Mouse (Mus musculus) liver, embryonic 11.5 days (tissue): ENCODE results near the gene Rin2. TPM values are rescaled to one million over a fixed set of nuclear protein-coding genes. Genes with fewer than 3 reads are reported as not detected.
"Not testable (repeated sequence)": the region's sequence is repeated elsewhere in the genome, so short reads cannot be mapped to it uniquely, and the experiment has no call there.

Experiments
- ATAC-seq: fragments of 200-750 bp; cut with Nextera tagmentation; replicated peaks from 2 replicates; pipeline ENCODE4 v1.8.0; 2017; ENCODE audit warnings: moderate number of reproducible peaks, mild to moderate bottlenecking, moderate TSS enrichment, moderate library complexity; ENCODE audit not compliant: low FRiP score
- DNase-seq: peaks from one replicate; pipeline ENCODE4 v3.0.0-alpha.2; 2017; ENCODE audit warnings: low spot score
- H3K27ac ChIP-seq: fragments of 300-500 bp; sonication (generic); 2 replicates; pipeline ENCODE4 v1.5.1; 2014; ENCODE audit warnings: mild to moderate bottlenecking, low read depth, low read length, control low read depth
- H3K27me3 ChIP-seq: fragments of 300-500 bp; sonication (generic); replicated peaks from 2 replicates; pipeline ENCODE4 v1.6.1; 2014; ENCODE audit warnings: low read length, mixed read lengths; ENCODE audit not compliant: control insufficient read depth, insufficient read depth
- H3K36me3 ChIP-seq: fragments of 300-500 bp; sonication (generic); 2 replicates; pipeline ENCODE4 v1.6.1; 2014; ENCODE audit warnings: mild to moderate bottlenecking, low read length, moderate library complexity, mixed read lengths; ENCODE audit not compliant: control insufficient read depth, insufficient read depth
- H3K4me1 ChIP-seq: fragments of 300-500 bp; sonication (generic); replicated peaks from 2 replicates; pipeline ENCODE4 v1.6.1; 2014; ENCODE audit warnings: low read length, mixed read lengths; ENCODE audit not compliant: control insufficient read depth, insufficient read depth
- H3K4me2 ChIP-seq: fragments of 300-500 bp; sonication (generic); 2 replicates; pipeline ENCODE4 v1.6.1; 2014; ENCODE audit warnings: mild to moderate bottlenecking, control low read depth, moderate library complexity
- H3K4me3 ChIP-seq: fragments of 300-500 bp; sonication (generic); 2 replicates; pipeline ENCODE4 v1.5.1; 2014; ENCODE audit warnings: low read depth, low read length, control low read depth
- H3K9ac ChIP-seq: fragments of 300-500 bp; sonication (generic); 2 replicates; pipeline ENCODE4 v1.6.1; 2014; ENCODE audit warnings: low read depth, low read length, control low read depth
- H3K9me3 ChIP-seq: fragments of 300-500 bp; sonication (generic); 2 replicates; pipeline ENCODE4 v1.6.1; 2016; ENCODE audit warnings: low read length, inconsistent platforms, mixed read lengths; ENCODE audit not compliant: control insufficient read depth
- whole genome bisulfite sequencing: fragments of 180-500 bp; shearing (Covaris S2); extraction: QIAGEN DNeasy Blood & Tissue Kit; methylation state at CpG from one replicate; pipeline ENCODE4 v1.1.7; 2014; 5-methylcytosine and 5-hydroxymethylcytosine counted together
- polyA plus RNA-seq: library from polyadenylated mRNA; unstranded; fragments of >200 nt; fragmentation: Nextera tagmentation; extraction: Ambion mirVana; gene quantifications from 2 replicates; pipeline ENCODE4 v1.2.1, GENCODE M21; 2014

Rin2 gene
- polyA plus RNA-seq, 1 experiment from 2014 or later, result 7.6 TPM

GRCm38 (mm10) chr2:145884913-145885785, 210.1 kb downstream of the Rin2 start:
- H3K4me3 ChIP-seq, result no peak overlapping the region
- no peaks in the 10 kb centered on the region for H3K36me3 ChIP-seq
- DNase-seq, result no peak
- ATAC-seq, result no peak
- H3K4me1 ChIP-seq, result peaks cover 3% of the 10 kb centered on the region; the same call in 1 of the 2 replicates
- no peak overlapping the region for H3K4me2 ChIP-seq
- H3K27ac ChIP-seq, result peak overlapping the region; percentile 23; the same call in 1 of the 2 replicates
- H3K27me3 ChIP-seq, result no peaks in the 10 kb centered on the region
- 63% methylated on average over 14 of the region's 14 CpGs for WGBS
- no peaks in the 10 kb centered on the region for H3K9me3 ChIP-seq
- H3K9ac ChIP-seq, result no peak overlapping the region

GRCm38 (mm10) chr2:145887937-145888765, 213.1 kb downstream of the Rin2 start:
- Histone ChIP-seq H3K36me3 (no peaks in the 10 kb centered on the region), H3K9ac (no peak overlapping the region), H3K4me1 (peaks cover 3% of the 10 kb centered on the region; the same call in 1 of the 2 replicates), H3K27me3 (no peaks in the 10 kb centered on the region), H3K4me3 (no peak overlapping the region), H3K4me2 (no peak overlapping the region), H3K27ac (peak overlapping the region; percentile 22; the same call in 1 of the 2 replicates), H3K9me3 (no peaks in the 10 kb centered on the region)
- WGBS, result 58% methylated on average over 14 of the region's 14 CpGs
- DNase-seq, result no peak
- ATAC-seq, result peak; percentile 47

- peak overlapping the region; percentile 22; the same call in 1 of the 2 replicates for H3K27ac ChIP-seq
- H3K9ac ChIP-seq, result no peak overlapping the region
- H3K27me3 ChIP-seq, result no peaks in the 10 kb centered on the region
- ATAC-seq, result no peak
- H3K9me3 ChIP-seq, result no peaks in the 10 kb centered on the region
- no peak for DNase-seq
- no peak overlapping the region for H3K4me3 ChIP-seq
- WGBS, result 68% methylated on average over 6 of the region's 6 CpGs
- H3K36me3 ChIP-seq, result no peaks in the 10 kb centered on the region
- H3K4me2 ChIP-seq, result no peak overlapping the region
- 0 out of 2 replicates have a peak, but pooled peaks cover 3% of the 10 kb centered on the region for H3K4me1 ChIP-seq
Measured at GRCm38 (mm10) chr2:145888766-145889480, 213.9 kb downstream of the Rin2 start.

GRCm38 (mm10) chr2:145890571-145890970, 215.6 kb downstream of the Rin2 start:
- Histone ChIP-seq H3K27me3 (no peaks in the 10 kb centered on the region), H3K4me2 (no peak overlapping the region), H3K9me3 (no peaks in the 10 kb centered on the region), H3K36me3 (no peaks in the 10 kb centered on the region), H3K4me3 (no peak overlapping the region), H3K9ac (no peak overlapping the region), H3K27ac (no peak overlapping the region), H3K4me1 (no peaks in the 10 kb centered on the region)
- no peak for DNase-seq
- 85% methylated on average over 2 of the region's 2 CpGs for WGBS
- no peak for ATAC-seq

GRCm38 (mm10) chr2:145893756-145894155, 218.7 kb downstream of the Rin2 start:
- WGBS, result 96% methylated on average over 6 of the region's 6 CpGs
- H3K9me3 ChIP-seq, result no peaks in the 10 kb centered on the region

GRCm38 (mm10) chr2:145898106-145898505, 223.1 kb downstream of the Rin2 start:
- 79% methylated on average over 9 of the region's 9 CpGs for WGBS

More at GRCm38 (mm10) chr2:145893756-145894155, 218.7 kb downstream of the Rin2 start:
- Histone ChIP-seq H3K27ac (no peak overlapping the region), H3K36me3 (no peaks in the 10 kb centered on the region), H3K4me1 (no peaks in the 10 kb centered on the region), H3K9ac (no peak overlapping the region), H3K4me2 (no peak overlapping the region), H3K4me3 (no peak overlapping the region), H3K27me3 (no peaks in the 10 kb centered on the region)
- DNase-seq, result no peak
- no peak for ATAC-seq

GRCm38 (mm10) chr2:145900318-145900717, 225.3 kb downstream of the Rin2 start:
- not testable (repeated sequence) for H3K27ac ChIP-seq, H3K36me3 ChIP-seq, DNase-seq, H3K9ac ChIP-seq, ATAC-seq, H3K9me3 ChIP-seq, H3K4me2 ChIP-seq, H3K27me3 ChIP-seq, H3K4me3 ChIP-seq
- H3K4me1 ChIP-seq, result peaks cover 11% of the 10 kb centered on the region
- 70% methylated on average over 7 of the region's 8 CpGs for WGBS

More at GRCm38 (mm10) chr2:145898106-145898505, 223.1 kb downstream of the Rin2 start:
- ATAC-seq (no peak), DNase-seq (no peak)
- Histone ChIP-seq H3K27me3 (no peaks in the 10 kb centered on the region), H3K9me3 (no peaks in the 10 kb centered on the region), H3K4me2 (no peak overlapping the region), H3K4me1 (no peaks in the 10 kb centered on the region), H3K4me3 (no peak overlapping the region), H3K27ac (no peak overlapping the region), H3K36me3 (no peaks in the 10 kb centered on the region), H3K9ac (no peak overlapping the region)

- Histone ChIP-seq H3K27ac (no peak within 1 kb of the TSS), H3K4me3 (peak within 1 kb of the TSS; percentile 94), H3K9ac (no peak within 1 kb of the TSS), H3K4me1 (peaks cover 13% of the 10 kb centered on the region), H3K9me3 (no peaks in the 10 kb centered on the region), H3K4me2 (peak within 1 kb of the TSS; percentile 54), H3K36me3 (0 out of 2 replicates have a peak, but pooled peaks cover 3% of the 10 kb centered on the region), H3K27me3 (no peaks in the 10 kb centered on the region)
- no peak for ATAC-seq
- WGBS, result 85% methylated on average over 6 of the region's 6 CpGs
- DNase-seq, result no peak
Measured at GRCm38 (mm10) chr2:145901861-145902260, 226.8 kb downstream of the Rin2 start, which contains the start of gene Naa20. Gene Naa20 (plus strand): TSS chr2:145902099.
